Mouse (Mus musculus): Measurements from ENCODE around the gene Cux2.

The Cux2 gene

GRCm38 (mm10) chr5:121919216-121919615 lies 130.7 kb downstream of the Cux2 start:
- DNase-seq (ENCODE audit: low read depth, low spot score), result no peak
- H3K36me3 ChIP-seq (ENCODE audit: control insufficient read depth, insufficient read depth, low read length, poor library complexity, severe bottlenecking), result no peaks in the 10 kb centered on the region
- no peaks in the 10 kb centered on the region for H3K27me3 ChIP-seq (ENCODE audit: control insufficient read depth, insufficient read depth, low read length, poor library complexity, severe bottlenecking)

- Histone ChIP-seq H3K27me3 (ENCODE audit: control insufficient read depth, insufficient read depth, low read length, poor library complexity, severe bottlenecking) (no peaks in the 10 kb centered on the region), H3K36me3 (ENCODE audit: control insufficient read depth, insufficient read depth, low read length, poor library complexity, severe bottlenecking) (no peaks in the 10 kb centered on the region)
- DNase-seq (ENCODE audit: low read depth, low spot score), result no peak
Measured at GRCm38 (mm10) chr5:121916813-121917212, 133.1 kb downstream of the Cux2 start.

- no peak for DNase-seq (ENCODE audit: low read depth, low spot score)
- no peaks in the 10 kb centered on the region for H3K36me3 ChIP-seq (ENCODE audit: control insufficient read depth, insufficient read depth, low read length, poor library complexity, severe bottlenecking)
- no peaks in the 10 kb centered on the region for H3K27me3 ChIP-seq (ENCODE audit: control insufficient read depth, insufficient read depth, low read length, poor library complexity, severe bottlenecking)
Measured at GRCm38 (mm10) chr5:121913999-121914398, 135.9 kb downstream of the Cux2 start.

- DNase-seq (ENCODE audit: low read depth, low spot score), result no peak
- Histone ChIP-seq H3K36me3 (ENCODE audit: control insufficient read depth, insufficient read depth, low read length, poor library complexity, severe bottlenecking) (no peaks in the 10 kb centered on the region), H3K27me3 (ENCODE audit: control insufficient read depth, insufficient read depth, low read length, poor library complexity, severe bottlenecking) (no peaks in the 10 kb centered on the region)
Measured at GRCm38 (mm10) chr5:121909226-121909985, 140.5 kb downstream of the Cux2 start.

GRCm38 (mm10) chr5:121905671-121906070 lies 144.2 kb downstream of the Cux2 start:
- H3K27me3 ChIP-seq (ENCODE audit: control insufficient read depth, insufficient read depth, low read length, poor library complexity, severe bottlenecking), result no peaks in the 10 kb centered on the region
- DNase-seq (ENCODE audit: low read depth, low spot score), result no peak
- no peaks in the 10 kb centered on the region for H3K36me3 ChIP-seq (ENCODE audit: control insufficient read depth, insufficient read depth, low read length, poor library complexity, severe bottlenecking)

- H3K27me3 ChIP-seq (ENCODE audit: control insufficient read depth, insufficient read depth, low read length, poor library complexity, severe bottlenecking), result no peaks in the 10 kb centered on the region
- no peak for DNase-seq (ENCODE audit: low read depth, low spot score)
- H3K36me3 ChIP-seq (ENCODE audit: control insufficient read depth, insufficient read depth, low read length, poor library complexity, severe bottlenecking), result no peaks in the 10 kb centered on the region
Measured at GRCm38 (mm10) chr5:121904799-121905198, 145.1 kb downstream of the Cux2 start.

GRCm38 (mm10) chr5:121902809-121903745 lies 146.8 kb downstream of the Cux2 start:
- DNase-seq (ENCODE audit: low read depth, low spot score), result no peak
- H3K27me3 ChIP-seq (ENCODE audit: control insufficient read depth, insufficient read depth, low read length, poor library complexity, severe bottlenecking), result no peaks in the 10 kb centered on the region
- H3K36me3 ChIP-seq (ENCODE audit: control insufficient read depth, insufficient read depth, low read length, poor library complexity, severe bottlenecking), result no peaks in the 10 kb centered on the region

GRCm38 (mm10) chr5:121895117-121895756 lies 154.7 kb downstream of the Cux2 start:
- Histone ChIP-seq H3K36me3 (ENCODE audit: control insufficient read depth, insufficient read depth, low read length, poor library complexity, severe bottlenecking) (no peaks in the 10 kb centered on the region), H3K27me3 (ENCODE audit: control insufficient read depth, insufficient read depth, low read length, poor library complexity, severe bottlenecking) (no peaks in the 10 kb centered on the region)
- DNase-seq (ENCODE audit: low read depth, low spot score), result no peak

GRCm38 (mm10) chr5:121894647-121895046 lies 155.3 kb downstream of the Cux2 start:
- no peak for DNase-seq (ENCODE audit: low read depth, low spot score)
- Histone ChIP-seq H3K27me3 (ENCODE audit: control insufficient read depth, insufficient read depth, low read length, poor library complexity, severe bottlenecking) (no peaks in the 10 kb centered on the region), H3K36me3 (ENCODE audit: control insufficient read depth, insufficient read depth, low read length, poor library complexity, severe bottlenecking) (no peaks in the 10 kb centered on the region)

GRCm38 (mm10) chr5:121893581-121893980 lies 156.3 kb downstream of the Cux2 start:
- DNase-seq (ENCODE audit: low read depth, low spot score), result peak; percentile 10
- no peaks in the 10 kb centered on the region for H3K27me3 ChIP-seq (ENCODE audit: control insufficient read depth, insufficient read depth, low read length, poor library complexity, severe bottlenecking)
- no peaks in the 10 kb centered on the region for H3K36me3 ChIP-seq (ENCODE audit: control insufficient read depth, insufficient read depth, low read length, poor library complexity, severe bottlenecking)

- Histone ChIP-seq H3K27me3 (ENCODE audit: control insufficient read depth, insufficient read depth, low read length, poor library complexity, severe bottlenecking) (no peaks in the 10 kb centered on the region), H3K36me3 (ENCODE audit: control insufficient read depth, insufficient read depth, low read length, poor library complexity, severe bottlenecking) (no peaks in the 10 kb centered on the region)
- no peak for DNase-seq (ENCODE audit: low read depth, low spot score)
Measured at GRCm38 (mm10) chr5:121892281-121892680, 157.6 kb downstream of the Cux2 start.

- Histone ChIP-seq H3K36me3 (ENCODE audit: control insufficient read depth, insufficient read depth, low read length, poor library complexity, severe bottlenecking) (no peaks in the 10 kb centered on the region), H3K27me3 (ENCODE audit: control insufficient read depth, insufficient read depth, low read length, poor library complexity, severe bottlenecking) (no peaks in the 10 kb centered on the region)
- DNase-seq (ENCODE audit: low read depth, low spot score), result no peak
Measured at GRCm38 (mm10) chr5:121890925-121891324, 159.0 kb downstream of the Cux2 start.

- DNase-seq (ENCODE audit: low read depth, low spot score), result no peak
- H3K36me3 ChIP-seq (ENCODE audit: control insufficient read depth, insufficient read depth, low read length, poor library complexity, severe bottlenecking), result no peaks in the 10 kb centered on the region
- no peaks in the 10 kb centered on the region for H3K27me3 ChIP-seq (ENCODE audit: control insufficient read depth, insufficient read depth, low read length, poor library complexity, severe bottlenecking)
Measured at GRCm38 (mm10) chr5:121889819-121890362, 160.0 kb downstream of the Cux2 start.

- no peak for DNase-seq (ENCODE audit: low read depth, low spot score)
Measured at GRCm38 (mm10) chr5:121889375-121889774, 160.5 kb downstream of the Cux2 start.

More at GRCm38 (mm10) chr5:121889375-121889774, 160.5 kb downstream of the Cux2 start:
- no peaks in the 10 kb centered on the region for H3K36me3 ChIP-seq (ENCODE audit: control insufficient read depth, insufficient read depth, low read length, poor library complexity, severe bottlenecking)
- no peaks in the 10 kb centered on the region for H3K27me3 ChIP-seq (ENCODE audit: control insufficient read depth, insufficient read depth, low read length, poor library complexity, severe bottlenecking)
